Mouse (Mus musculus) C2C12 (cell line): ENCODE measurements around the gene Erbb4. TPM values are rescaled to one million over a fixed set of nuclear protein-coding genes. Genes with fewer than 3 reads are reported as not detected.

Source experiments
- H3K27me3 ChIP-seq: one replicate; pipeline ENCODE4 v1.6.1; 2011; ENCODE audit not compliant: control insufficient read depth, insufficient read depth, insufficient read length
- H3K36me3 ChIP-seq: one replicate; pipeline ENCODE4 v1.6.1; 2011; ENCODE audit not compliant: control insufficient read depth, insufficient read depth
- H3K4me3 ChIP-seq: one replicate; pipeline ENCODE4 v1.5.1; 2011; ENCODE audit warnings: mild to moderate bottlenecking, control low read depth; ENCODE audit not compliant: poor library complexity, insufficient read depth, severe bottlenecking
- H3K79me2 ChIP-seq: one replicate; pipeline ENCODE4 v1.6.1; 2011; ENCODE audit not compliant: control insufficient read depth, insufficient read depth
- H3K79me3 ChIP-seq: one replicate; pipeline ENCODE4 v1.6.1; 2011; ENCODE audit warnings: low read depth, control low read depth
- H3ac ChIP-seq: one replicate; pipeline ENCODE3; 2011; ENCODE audit warnings: low read depth; ENCODE audit not compliant: control insufficient read depth, insufficient read length
- CEBPB ChIP-seq: IDR thresholded peaks from one replicate; pipeline ENCODE4 v1.6.1; 2011; ENCODE audit warnings: low read depth, mild to moderate bottlenecking, control low read depth, moderate library complexity
- CTCF ChIP-seq: IDR thresholded peaks from one replicate; pipeline ENCODE4 v1.5.1; 2011; ENCODE audit not compliant: control insufficient read depth, insufficient read depth, insufficient read length
- FOSL1 ChIP-seq: IDR thresholded peaks from one replicate; pipeline ENCODE4 v1.8.0; 2011; ENCODE audit warnings: mild to moderate bottlenecking, low read length; ENCODE audit not compliant: poor library complexity, insufficient read depth, severe bottlenecking
- MAX ChIP-seq: IDR thresholded peaks from one replicate; pipeline ENCODE4 v1.6.1; 2011; ENCODE audit warnings: mild to moderate bottlenecking, control low read depth
- MYOD1 ChIP-seq: IDR thresholded peaks from one replicate; pipeline ENCODE4 v1.6.1; 2011; ENCODE audit warnings: low read depth; ENCODE audit not compliant: control insufficient read depth, insufficient read length
- MYOG ChIP-seq: IDR thresholded peaks from one replicate; pipeline ENCODE4 v1.6.1; 2011; ENCODE audit not compliant: control insufficient read depth, insufficient read length; ENCODE audit errors: extremely low read depth
- USF1 ChIP-seq: IDR thresholded peaks from one replicate; pipeline ENCODE4 v1.6.1; 2011; ENCODE audit warnings: low read depth, mild to moderate bottlenecking, control low read depth, moderate library complexity
- polyA plus RNA-seq: library from polyadenylated mRNA; unstranded; fragments of >200 nt; fragmentation: generic; extraction: Trizol; gene quantifications from one replicate; pipeline ENCODE4 v1.2.1, GENCODE M21; 2012; ENCODE audit warnings: missing spikeins

Gene Erbb4
- polyA plus RNA-seq, 1 experiment: not detected

- Histone ChIP-seq H3ac (no peak overlapping the region), H3K4me3 (no peak overlapping the region), H3K79me2 (no peaks in the 10 kb centered on the region), H3K36me3 (no peaks in the 10 kb centered on the region), H3K79me3 (no peaks in the 10 kb centered on the region), H3K27me3 (no peaks in the 10 kb centered on the region)
- TF ChIP-seq FOSL1 (no peak), CEBPB (no peak), MAX (no peak), MYOD1 (no peak), MYOG (no peak), CTCF (no peak), USF1 (no peak)
These were observed 564.9 kb downstream of the Erbb4 start for GRCm38 (mm10) chr1:68542942-68543341.

DNA sequence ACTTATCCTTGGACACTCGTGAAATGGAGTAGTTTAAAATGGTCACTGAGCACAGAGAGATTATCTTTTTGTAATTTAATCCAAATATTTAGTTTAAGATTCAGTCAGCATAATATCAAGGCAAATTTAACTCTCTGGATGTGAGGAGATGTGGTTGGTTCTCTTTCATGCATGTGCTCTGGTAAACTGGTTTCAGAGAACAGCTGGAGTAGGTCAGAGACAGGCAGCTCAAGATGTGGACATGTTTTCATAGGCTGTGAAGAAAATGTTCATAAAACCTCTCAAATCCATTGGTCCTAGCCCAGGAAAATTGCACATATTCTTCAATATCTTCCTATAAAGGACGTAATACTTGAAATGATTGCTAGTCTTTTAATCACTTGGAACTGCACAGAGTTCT lies 590.0 kb downstream of the Erbb4 start:
- no peak overlapping the region for H3ac ChIP-seq
- no peaks in the 10 kb centered on the region for H3K36me3 ChIP-seq
- no peaks in the 10 kb centered on the region for H3K79me2 ChIP-seq
- H3K27me3 ChIP-seq: no peaks in the 10 kb centered on the region
- TF ChIP-seq MYOD1 (no peak), CEBPB (no peak), FOSL1 (no peak), MAX (no peak)
- no peaks in the 10 kb centered on the region for H3K79me3 ChIP-seq
- no peak overlapping the region for H3K4me3 ChIP-seq

DNA sequence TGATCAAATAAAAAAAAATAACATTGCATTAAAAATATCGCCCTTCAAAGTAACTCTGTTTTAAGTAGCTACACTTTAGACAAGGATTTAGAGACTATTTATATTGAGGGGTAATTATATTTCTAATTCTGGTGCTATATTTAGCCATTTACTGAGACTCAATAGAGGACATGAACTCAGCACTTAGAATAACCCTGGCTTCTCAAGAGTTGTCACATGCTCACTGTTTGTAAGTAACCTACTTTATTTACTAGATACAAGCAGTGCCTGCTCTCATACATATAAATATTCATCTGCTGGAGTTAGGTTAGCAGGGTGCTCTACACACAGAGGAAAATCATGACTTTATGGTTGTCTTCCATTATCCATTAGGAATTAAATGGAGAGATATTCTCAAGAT lies 604.0 kb downstream of the Erbb4 start:
- Histone ChIP-seq H3ac (no peak overlapping the region), H3K79me3 (no peaks in the 10 kb centered on the region), H3K79me2 (no peaks in the 10 kb centered on the region), H3K36me3 (no peaks in the 10 kb centered on the region), H3K27me3 (no peaks in the 10 kb centered on the region), H3K4me3 (no peak overlapping the region)
- TF ChIP-seq CTCF (no peak), FOSL1 (no peak), USF1 (no peak), CEBPB (no peak), MYOG (no peak), MYOD1 (no peak), MAX (no peak)

DNA sequence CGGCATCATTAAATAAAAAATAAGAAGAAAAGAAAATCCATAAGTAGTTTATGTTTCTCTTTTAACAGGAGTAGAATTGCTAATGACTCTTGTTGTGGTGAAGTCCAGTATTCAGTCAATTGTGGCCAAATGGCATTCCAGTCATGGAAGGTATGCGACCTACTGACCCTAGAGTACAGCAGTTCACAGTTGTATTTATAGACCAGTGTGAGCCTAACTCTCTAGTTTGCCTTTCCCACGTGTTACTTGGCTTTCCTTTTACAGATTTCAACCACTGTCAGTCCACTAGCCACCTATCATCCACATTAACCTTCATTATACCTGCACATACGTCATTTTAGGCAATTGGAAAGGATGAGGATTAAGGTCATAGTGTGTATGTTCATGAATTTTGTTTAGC lies 606.3 kb downstream of the Erbb4 start:
- TF ChIP-seq MYOD1 (no peak), FOSL1 (no peak), CEBPB (no peak), USF1 (no peak), MAX (no peak), MYOG (no peak), CTCF (no peak)
- H3K27me3 ChIP-seq: no peaks in the 10 kb centered on the region

GRCm38 (mm10) chr1:68466390-68466960 lies 641.4 kb downstream of the Erbb4 start:
- Histone ChIP-seq H3K4me3 (no peak overlapping the region), H3K79me3 (no peaks in the 10 kb centered on the region), H3K79me2 (no peaks in the 10 kb centered on the region), H3ac (no peak overlapping the region), H3K36me3 (no peaks in the 10 kb centered on the region), H3K27me3 (no peaks in the 10 kb centered on the region)
- TF ChIP-seq MYOG: no peak

More for the DNA sequence above, 606.3 kb downstream of the Erbb4 start:
- Histone ChIP-seq H3K4me3 (no peak overlapping the region), H3ac (no peak overlapping the region), H3K79me3 (no peaks in the 10 kb centered on the region), H3K79me2 (no peaks in the 10 kb centered on the region), H3K36me3 (no peaks in the 10 kb centered on the region)

DNA sequence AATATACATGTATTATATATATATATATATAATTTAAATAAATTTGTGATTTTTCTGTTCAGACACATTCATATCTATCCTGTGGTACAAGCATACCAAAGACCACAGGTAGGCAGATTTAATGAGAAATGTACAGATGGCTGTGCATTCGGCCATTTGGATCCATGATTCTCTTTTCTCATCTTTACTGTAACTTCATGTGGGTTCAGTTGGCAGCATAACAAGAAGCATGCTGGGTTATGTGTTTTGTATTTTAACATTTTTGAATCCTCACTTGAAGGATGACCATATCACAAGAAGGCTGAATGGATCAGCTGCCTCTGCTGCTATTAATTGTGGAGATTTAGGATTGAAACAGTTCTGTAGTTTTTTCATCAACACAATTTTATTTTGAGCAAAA lies 656.6 kb downstream of the Erbb4 start:
- H3ac ChIP-seq: no peak overlapping the region
- no peak overlapping the region for H3K4me3 ChIP-seq
- no peaks in the 10 kb centered on the region for H3K79me2 ChIP-seq
- TF ChIP-seq MYOG: no peak
- no peak for TF ChIP-seq CTCF
- no peak for TF ChIP-seq MYOD1
- no peak for TF ChIP-seq FOSL1
- TF ChIP-seq CEBPB: no peak
- TF ChIP-seq MAX: no peak
- no peak for TF ChIP-seq USF1
- H3K36me3 ChIP-seq: no peaks in the 10 kb centered on the region
- H3K27me3 ChIP-seq: no peaks in the 10 kb centered on the region
- H3K79me3 ChIP-seq: no peaks in the 10 kb centered on the region
